Mouse (Mus musculus) right cerebral cortex, postnatal 4 days (tissue): Measurements from ENCODE around the gene Pum2.
A peak's percentile ranks its signal among the peaks of the same experiment; 100 is the strongest.

Experiments
- DNase-seq: peaks from one replicate; pipeline ENCODE4 v3.0.0-alpha.2; 2022

Pum2 gene

GRCm38 (mm10) chr12:8764221-8764930, 90.4 kb downstream of the Pum2 start:
- peak; percentile 10 for DNase-seq

GRCm38 (mm10) chr12:8770946-8771843, 97.3 kb downstream of the Pum2 start, which contains the start of gene Sdc1:
Gene Sdc1 (plus strand): TSS chr12:8771323.
- DNase-seq, result peak; percentile 80

GRCm38 (mm10) chr12:8771844-8772380, 98.0 kb downstream of the Pum2 start:
- DNase-seq, result no peak

GRCm38 (mm10) chr12:8772451-8773143, 98.7 kb downstream of the Pum2 start:
- peak; percentile 58 for DNase-seq

- DNase-seq, result no peak
Measured at GRCm38 (mm10) chr12:8773336-8773735, 99.4 kb downstream of the Pum2 start.

GRCm38 (mm10) chr12:8774183-8774582, 100.2 kb downstream of the Pum2 start:
- DNase-seq, result no peak

- no peak for DNase-seq
Measured at GRCm38 (mm10) chr12:8776206-8776605, 102.3 kb downstream of the Pum2 start.

GRCm38 (mm10) chr12:8776741-8777140, 102.8 kb downstream of the Pum2 start:
- no peak for DNase-seq

GRCm38 (mm10) chr12:8778106-8778505, 104.2 kb downstream of the Pum2 start:
- DNase-seq, result no peak

- no peak for DNase-seq
Measured at GRCm38 (mm10) chr12:8779851-8780250, 105.9 kb downstream of the Pum2 start.

- DNase-seq, result no peak
Measured at GRCm38 (mm10) chr12:8781121-8781520, 107.2 kb downstream of the Pum2 start.

- no peak for DNase-seq
Measured at GRCm38 (mm10) chr12:8781681-8782378, 107.9 kb downstream of the Pum2 start.

GRCm38 (mm10) chr12:8782565-8782964, 108.6 kb downstream of the Pum2 start:
- no peak for DNase-seq

GRCm38 (mm10) chr12:8784189-8784588, 110.3 kb downstream of the Pum2 start:
- DNase-seq, result no peak

- DNase-seq, result no peak
Measured at GRCm38 (mm10) chr12:8786476-8786875, 112.5 kb downstream of the Pum2 start.

GRCm38 (mm10) chr12:8786984-8787730, 113.2 kb downstream of the Pum2 start:
- no peak for DNase-seq

GRCm38 (mm10) chr12:8788469-8788868, 114.5 kb downstream of the Pum2 start:
- no peak for DNase-seq

- no peak for DNase-seq
Measured at GRCm38 (mm10) chr12:8790615-8791014, 116.7 kb downstream of the Pum2 start.

GRCm38 (mm10) chr12:8793410-8794051, 119.6 kb downstream of the Pum2 start:
- no peak for DNase-seq

GRCm38 (mm10) chr12:8797936-8798335, 124.0 kb downstream of the Pum2 start:
- no peak for DNase-seq

- no peak for DNase-seq
Measured at GRCm38 (mm10) chr12:8798486-8799020, 124.6 kb downstream of the Pum2 start.
